Mouse (Mus musculus) stomach, postnatal 0 days (tissue): ENCODE data around the gene Rin1. TPM values are rescaled to one million over a fixed set of nuclear protein-coding genes. Genes with fewer than 3 reads are reported as not detected.

Experiments
- ATAC-seq: fragments of 200-750 bp; cut with Nextera tagmentation; 2 replicates; pipeline ENCODE4 v1.8.0; 2017; ENCODE audit not compliant: low FRiP score, low TSS enrichment
- DNase-seq: peaks from one replicate; pipeline ENCODE4 v3.0.0-alpha.2; 2016; ENCODE audit warnings: low spot score
- H3K27ac ChIP-seq: fragments of 300-500 bp; sonication (generic); replicated peaks from 2 replicates; pipeline ENCODE4 v1.5.1; 2014; ENCODE audit warnings: mild to moderate bottlenecking, control low read depth
- H3K27me3 ChIP-seq: fragments of 300-500 bp; sonication (generic); 2 replicates; pipeline ENCODE4 v1.6.1; 2014; ENCODE audit warnings: low read length; ENCODE audit not compliant: control insufficient read depth, insufficient read depth
- H3K36me3 ChIP-seq: fragments of 300-500 bp; sonication (generic); 2 replicates; pipeline ENCODE4 v1.6.1; 2014; ENCODE audit warnings: low read length, mixed read lengths; ENCODE audit not compliant: control insufficient read depth, insufficient read depth
- H3K4me1 ChIP-seq: fragments of 300-500 bp; sonication (generic); replicated peaks from 2 replicates; pipeline ENCODE4 v1.6.1; 2014; ENCODE audit warnings: antibody characterized with exemption; ENCODE audit not compliant: control insufficient read depth, insufficient read depth
- H3K4me2 ChIP-seq: fragments of 300-500 bp; sonication (generic); replicated peaks from 2 replicates; pipeline ENCODE4 v1.6.1; 2014; ENCODE audit warnings: low read depth, mild to moderate bottlenecking, control low read depth, moderate library complexity
- H3K4me3 ChIP-seq: fragments of 300-500 bp; sonication (generic); 2 replicates; pipeline ENCODE4 v1.5.1; 2014; ENCODE audit warnings: low read depth, low read length, control low read depth
- H3K9ac ChIP-seq: fragments of 300-500 bp; sonication (generic); 2 replicates; pipeline ENCODE4 v1.6.1; 2014; ENCODE audit warnings: mild to moderate bottlenecking, low read length, control low read depth, mixed read lengths
- H3K9me3 ChIP-seq: fragments of 300-500 bp; sonication (generic); 2 replicates; pipeline ENCODE4 v1.6.1; 2016; ENCODE audit warnings: low read length; ENCODE audit not compliant: control insufficient read depth
- CTCF ChIP-seq: IDR thresholded peaks from 2 replicates; pipeline ENCODE4 v1.5.1; 2016; ENCODE audit warnings: antibody characterized with exemption, low read depth, mild to moderate bottlenecking, moderate library complexity
- EP300 ChIP-seq: optimal IDR thresholded peaks from 2 replicates; pipeline ENCODE3; 2016; ENCODE audit warnings: antibody characterized with exemption
- WGBS: fragments of 180-500 bp; shearing (Covaris S2); extraction: QIAGEN DNeasy Blood & Tissue Kit; methylation state at CpG from one replicate; pipeline ENCODE4 v1.1.7; 2014; 5-methylcytosine and 5-hydroxymethylcytosine counted together
- polyA plus RNA-seq: library from polyadenylated mRNA; unstranded; fragments of >200 nt; fragmentation: Nextera tagmentation; extraction: Ambion mirVana; gene quantifications from 2 replicates; pipeline ENCODE4 v1.2.1, GENCODE M21; 2015

The Rin1 gene
- polyA plus RNA-seq, 1 experiment from 2014 or later: 2.6 TPM

GRCm38 (mm10) chr19:5038709-5039156 lies 11.5 kb upstream of the Rin1 start, which contains the start of the genes B4gat1 and AC124502.3:
Gene B4gat1, plus strand, starts transcription at chr19:5038826.
Gene AC124502.3, plus strand, starts transcription at chr19:5038891.
- Histone ChIP-seq H3K9me3 (no peaks in the 10 kb centered on the region), H3K9ac (peak within 1 kb of the TSS; percentile 89), H3K27ac (peak within 1 kb of the TSS; percentile 67), H3K4me2 (peak within 1 kb of the TSS; percentile 96), H3K27me3 (no peaks in the 10 kb centered on the region), H3K4me3 (peak within 1 kb of the TSS; percentile 73), H3K4me1 (peaks cover 6% of the 10 kb centered on the region), H3K36me3 (no peaks in the 10 kb centered on the region)
- ATAC-seq (peak; percentile 86), DNase-seq (peak; percentile 92)
- no peak for TF ChIP-seq EP300
- TF ChIP-seq CTCF: peak; percentile 71
- WGBS: under 1% methylated on average over 41 of the region's 44 CpGs

- TF ChIP-seq CTCF: no peak
- no peak for TF ChIP-seq EP300
- Histone ChIP-seq H3K27me3 (no peaks in the 10 kb centered on the region), H3K36me3 (no peaks in the 10 kb centered on the region), H3K27ac (0 out of 2 replicates have a peak overlapping the region, but pooled peaks have one; percentile 58), H3K4me2 (peak overlapping the region; percentile 96), H3K4me1 (peaks cover 6% of the 10 kb centered on the region), H3K9ac (peak overlapping the region; percentile 89), H3K9me3 (no peaks in the 10 kb centered on the region), H3K4me3 (peak overlapping the region; percentile 73)
- WGBS: 12% methylated on average over 41 of the region's 41 CpGs
- peak; percentile 22; the same call in 1 of the 2 replicates for ATAC-seq
- no peak for DNase-seq
Measured at GRCm38 (mm10) chr19:5039301-5040114, 10.8 kb upstream of the Rin1 start.

GRCm38 (mm10) chr19:5040862-5041523 lies 9.3 kb upstream of the Rin1 start, which contains the start of gene Brms1:
Gene Brms1, plus strand, starts transcription at chr19:5041354.
- H3K4me3 ChIP-seq: peak within 1 kb of the TSS; percentile 79
- peak within 1 kb of the TSS; percentile 91 for H3K27ac ChIP-seq
- H3K9me3 ChIP-seq: no peaks in the 10 kb centered on the region
- ATAC-seq: peak; percentile 80
- DNase-seq: peak; percentile 95
- no peaks in the 10 kb centered on the region; the same call in 1 of the 2 replicates for H3K36me3 ChIP-seq
- H3K4me2 ChIP-seq: peak within 1 kb of the TSS; percentile 96
- TF ChIP-seq CTCF: no peak
- no peak for TF ChIP-seq EP300
- 2% methylated on average over 40 of the region's 40 CpGs for WGBS
- H3K27me3 ChIP-seq: no peaks in the 10 kb centered on the region
- peak within 1 kb of the TSS; percentile 85 for H3K9ac ChIP-seq
- peaks cover 6% of the 10 kb centered on the region for H3K4me1 ChIP-seq

GRCm38 (mm10) chr19:5041588-5041987 lies 8.7 kb upstream of the Rin1 start:
- no peak for DNase-seq
- no peaks in the 10 kb centered on the region; the same call in 1 of the 2 replicates for H3K36me3 ChIP-seq
- peak overlapping the region; percentile 79 for H3K4me3 ChIP-seq
- TF ChIP-seq CTCF: no peak
- no peak for TF ChIP-seq EP300
- ATAC-seq: no peak
- H3K4me2 ChIP-seq: peak overlapping the region; percentile 96
- H3K9ac ChIP-seq: peak overlapping the region; percentile 85
- no peaks in the 10 kb centered on the region for H3K27me3 ChIP-seq
- no peaks in the 10 kb centered on the region for H3K9me3 ChIP-seq
- WGBS: under 1% methylated on average over 16 of the region's 16 CpGs
- peak overlapping the region; percentile 91 for H3K27ac ChIP-seq
- peaks cover 6% of the 10 kb centered on the region for H3K4me1 ChIP-seq

GRCm38 (mm10) chr19:5045531-5045930 lies 4.8 kb upstream of the Rin1 start:
- ATAC-seq: no peak
- Histone ChIP-seq H3K9ac (no peak overlapping the region), H3K36me3 (peaks cover 6% of the 10 kb centered on the region), H3K27me3 (no peaks in the 10 kb centered on the region), H3K4me2 (no peak overlapping the region), H3K4me1 (peaks cover under 1% of the 10 kb centered on the region; the same call in 1 of the 2 replicates), H3K9me3 (no peaks in the 10 kb centered on the region), H3K27ac (no peak overlapping the region), H3K4me3 (no peak overlapping the region)
- 73% methylated on average over 4 of the region's 4 CpGs for WGBS
- no peak for DNase-seq
- no peak for TF ChIP-seq EP300
- TF ChIP-seq CTCF: no peak
